Mouse (Mus musculus): ENCODE data around the gene Klhl3. TPM values are rescaled to one million over a fixed set of nuclear protein-coding genes. Genes with fewer than 3 reads are reported as not detected.
"Not testable (repeated sequence)": the region's sequence is repeated elsewhere in the genome, so short reads cannot be mapped to it uniquely, and the experiment has no call there.

Klhl3 gene
- under 1 TPM; 0.61 to 0.86 TPM for total RNA-seq (2021)
- long read RNA-seq, experiment 1 = 0 reads
- long read RNA-seq, experiment 2 = 0 reads

GRCm38 (mm10) chr13:58113061-58113900 lies at the start of gene Klhl3:
Gene Klhl3, minus strand, starts transcription at chr13:58113592.
- DNase-seq (ENCODE audit: low spot score in 2 of 2) = peak; percentile 41 to 53

GRCm38 (mm10) chr13:58160761-58161160 lies 47.4 kb upstream of the Klhl3 start:
- DNase-seq (ENCODE audit: low spot score in 2 of 2) = no peak

- peak; percentile 81 to 82 for DNase-seq (ENCODE audit: low spot score in 2 of 2)
Observed at GRCm38 (mm10) chr13:58158099-58158912, 44.9 kb upstream of the Klhl3 start.

GRCm38 (mm10) chr13:58157447-58158098 lies 44.2 kb upstream of the Klhl3 start, which contains the start of gene Idnk:
Gene Idnk, plus strand, starts transcription at chr13:58157649.
- DNase-seq (ENCODE audit: low spot score in 2 of 2) = peak; percentile 91 to 92

- DNase-seq (ENCODE audit: low spot score in 2 of 2) = no peak
Observed at GRCm38 (mm10) chr13:58157036-58157435, 43.6 kb upstream of the Klhl3 start.

GRCm38 (mm10) chr13:58156031-58156430 lies 42.6 kb upstream of the Klhl3 start:
- no peak for DNase-seq (ENCODE audit: low spot score in 2 of 2)

GRCm38 (mm10) chr13:58150442-58150841 lies 37.0 kb upstream of the Klhl3 start:
- no peak for DNase-seq (ENCODE audit: low spot score in 2 of 2)

- DNase-seq (ENCODE audit: low spot score in 2 of 2) = no peak
Observed at GRCm38 (mm10) chr13:58149629-58150028, 36.2 kb upstream of the Klhl3 start.

- no peak for DNase-seq (ENCODE audit: low spot score in 2 of 2)
Observed at GRCm38 (mm10) chr13:58149033-58149558, 35.7 kb upstream of the Klhl3 start.

- DNase-seq (ENCODE audit: low spot score in 2 of 2) = peak in 1 of 2 experiments; percentile 10
Observed at GRCm38 (mm10) chr13:58148256-58148831, 35.0 kb upstream of the Klhl3 start.

- no peak for DNase-seq (ENCODE audit: low spot score in 2 of 2)
Observed at GRCm38 (mm10) chr13:58147760-58148159, 34.4 kb upstream of the Klhl3 start.

GRCm38 (mm10) chr13:58146603-58147002 lies 33.2 kb upstream of the Klhl3 start:
- not testable (repeated sequence) for DNase-seq (ENCODE audit: low spot score in 2 of 2)

GRCm38 (mm10) chr13:58131692-58132091 lies 18.3 kb upstream of the Klhl3 start:
- DNase-seq (ENCODE audit: low spot score in 2 of 2) = no peak

GRCm38 (mm10) chr13:58129687-58130246 lies 16.4 kb upstream of the Klhl3 start:
- no peak for DNase-seq (ENCODE audit: low spot score in 2 of 2)

- peak; percentile 89 for DNase-seq (ENCODE audit: low spot score in 2 of 2)
Observed at GRCm38 (mm10) chr13:58128768-58129671, 15.6 kb upstream of the Klhl3 start.

- peak; percentile 96 to 97 for DNase-seq (ENCODE audit: low spot score in 2 of 2)
Observed at GRCm38 (mm10) chr13:58128396-58128767, 15.0 kb upstream of the Klhl3 start, which contains the start of gene Hnrnpa0. Gene Hnrnpa0, minus strand, starts transcription at chr13:58128556.

- DNase-seq (ENCODE audit: low spot score in 2 of 2) = peak in 1 of 2 experiments; percentile 61
Observed at GRCm38 (mm10) chr13:58127766-58128361, 14.5 kb upstream of the Klhl3 start.

GRCm38 (mm10) chr13:58126862-58127765 lies 13.7 kb upstream of the Klhl3 start:
- DNase-seq (ENCODE audit: low spot score in 2 of 2) = peak in 1 of 2 experiments; percentile 62
